Mouse (Mus musculus): ENCODE data around the gene Cxcl1. TPM values are rescaled to one million over a fixed set of nuclear protein-coding genes. Genes with fewer than 3 reads are reported as not detected.

The Cxcl1 gene
- polyA plus RNA-seq, 1 experiment from 2014 or later = 0.76 TPM

DNA sequence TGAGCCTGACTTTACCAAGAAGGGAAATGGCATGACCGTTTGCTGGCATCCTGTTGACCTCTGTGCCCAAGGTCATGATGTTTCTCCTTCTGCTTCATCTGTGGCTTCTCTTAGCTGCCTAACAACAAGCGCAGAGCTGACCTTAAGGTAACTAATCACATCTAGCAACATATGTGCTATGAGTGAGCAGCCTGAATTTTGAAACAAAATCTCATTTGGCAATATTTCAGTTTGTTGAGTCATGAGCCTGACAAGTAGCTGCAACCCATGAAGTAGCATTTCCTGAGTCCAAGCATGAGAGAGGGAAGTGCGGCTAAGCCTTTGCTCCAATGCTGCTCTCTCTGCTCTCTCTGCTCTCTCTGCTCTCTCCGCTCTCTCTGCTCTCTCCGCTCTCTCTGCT, 9.4 kb upstream of the Cxcl1 start:
- no peak overlapping the region for H3K27ac ChIP-seq (ENCODE audit: low read length)
- H3K36me3 ChIP-seq (ENCODE audit: control insufficient read depth, insufficient read depth, low read length) = no peaks in the 10 kb centered on the region
- no peak overlapping the region for H3K9ac ChIP-seq (ENCODE audit: low read depth, low read length)
- no peaks in the 10 kb centered on the region for H3K27me3 ChIP-seq (replicated peaks; ENCODE audit: control insufficient read depth, insufficient read depth, low read length)
- H3K4me3 ChIP-seq (ENCODE audit: low read length) = no peak overlapping the region
- 0 out of 2 replicates have a peak, but pooled peaks cover under 1% of the 10 kb centered on the region for H3K4me1 ChIP-seq (ENCODE audit: control insufficient read depth, insufficient read depth, low read length)
- WGBS = 85% methylated on average over 5 of the region's 5 CpGs
- no peaks in the 10 kb centered on the region for H3K9me3 ChIP-seq (ENCODE audit: control insufficient read depth, low read length)
- no peak for ATAC-seq
- no peak overlapping the region for H3K4me2 ChIP-seq (ENCODE audit: low read depth, low read length)

- H3K27ac ChIP-seq (ENCODE audit: low read length) = no peak overlapping the region
- H3K36me3 ChIP-seq (ENCODE audit: control insufficient read depth, insufficient read depth, low read length) = no peaks in the 10 kb centered on the region
- ATAC-seq = no peak
- H3K9ac ChIP-seq (ENCODE audit: low read depth, low read length) = no peak overlapping the region
- H3K27me3 ChIP-seq (replicated peaks; ENCODE audit: control insufficient read depth, insufficient read depth, low read length) = no peaks in the 10 kb centered on the region
- H3K4me2 ChIP-seq (ENCODE audit: low read depth, low read length) = no peak overlapping the region
- no peaks in the 10 kb centered on the region for H3K4me1 ChIP-seq (ENCODE audit: control insufficient read depth, insufficient read depth, low read length)
- H3K9me3 ChIP-seq (ENCODE audit: control insufficient read depth, low read length) = no peaks in the 10 kb centered on the region
- 89% methylated on average over 5 of the region's 5 CpGs for WGBS
- H3K4me3 ChIP-seq (ENCODE audit: low read length) = no peak overlapping the region
Measured at GRCm38 (mm10) chr5:90882146-90882545, 8.9 kb upstream of the Cxcl1 start.

DNA sequence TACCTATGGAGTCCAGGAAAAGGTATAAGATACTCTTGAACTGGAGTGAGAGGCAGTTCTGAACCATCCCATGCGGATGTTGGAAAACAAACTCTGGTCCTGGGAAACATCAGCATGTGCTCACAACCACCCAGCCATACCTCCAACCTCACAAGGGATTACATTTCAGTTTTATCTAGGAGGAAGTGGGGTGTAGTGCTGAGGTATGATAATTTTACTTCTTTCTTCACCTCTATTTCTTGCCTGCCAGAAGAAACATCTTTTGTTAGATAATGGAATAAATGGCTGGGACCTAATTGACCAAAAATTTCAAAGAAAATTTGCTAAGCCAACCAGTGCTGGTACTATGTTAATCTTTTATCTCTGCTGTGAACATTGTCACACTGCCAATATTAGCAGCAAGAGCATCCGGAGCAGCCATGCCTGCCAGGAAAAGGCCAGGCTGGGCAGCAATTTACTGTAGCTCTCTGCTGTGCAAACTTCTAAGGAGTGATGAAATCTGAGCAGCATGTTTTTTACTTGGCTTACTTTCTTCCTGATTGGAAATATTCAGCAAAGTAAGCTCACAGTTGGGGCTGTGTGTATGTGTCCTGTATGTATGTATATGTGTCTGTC, 6.3 kb upstream of the Cxcl1 start:
- Histone ChIP-seq H3K9ac (ENCODE audit: low read depth, low read length) (no peak overlapping the region), H3K27ac (ENCODE audit: low read length) (no peak overlapping the region), H3K4me1 (ENCODE audit: control insufficient read depth, insufficient read depth, low read length) (no peaks in the 10 kb centered on the region), H3K4me2 (ENCODE audit: low read depth, low read length) (no peak overlapping the region), H3K36me3 (ENCODE audit: control insufficient read depth, insufficient read depth, low read length) (no peaks in the 10 kb centered on the region), H3K9me3 (ENCODE audit: control insufficient read depth, low read length) (no peaks in the 10 kb centered on the region), H3K4me3 (ENCODE audit: low read length) (no peak overlapping the region), H3K27me3 (replicated peaks; ENCODE audit: control insufficient read depth, insufficient read depth, low read length) (no peaks in the 10 kb centered on the region)
- ATAC-seq = no peak
- WGBS = 59% methylated on average over 2 of the region's 2 CpGs

DNA sequence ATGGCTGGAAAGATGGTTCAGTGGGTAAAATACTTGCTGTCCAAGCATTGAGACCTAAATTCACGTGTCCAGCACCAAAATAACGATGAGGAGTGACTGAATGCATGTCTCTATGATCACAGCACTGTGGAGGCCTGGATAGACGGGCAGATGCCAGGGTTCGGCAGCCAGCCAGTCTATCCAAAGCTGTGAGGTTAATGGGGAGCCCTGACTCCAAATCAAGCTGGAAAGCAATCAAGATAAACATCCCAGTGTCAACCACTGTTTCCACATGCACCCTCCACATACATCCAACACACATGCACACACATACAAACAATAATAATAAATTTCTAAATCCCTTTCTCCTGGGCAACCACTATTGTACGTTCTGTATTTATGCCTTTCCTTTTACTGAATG, 2.4 kb upstream of the Cxcl1 start:
- ATAC-seq = no peak
- Histone ChIP-seq H3K4me3 (ENCODE audit: low read length) (no peak overlapping the region), H3K9me3 (ENCODE audit: control insufficient read depth, low read length) (no peaks in the 10 kb centered on the region), H3K36me3 (ENCODE audit: control insufficient read depth, insufficient read depth, low read length) (no peaks in the 10 kb centered on the region), H3K27me3 (replicated peaks; ENCODE audit: control insufficient read depth, insufficient read depth, low read length) (no peaks in the 10 kb centered on the region), H3K9ac (ENCODE audit: low read depth, low read length) (no peak overlapping the region), H3K27ac (ENCODE audit: low read length) (no peak overlapping the region), H3K4me1 (ENCODE audit: control insufficient read depth, insufficient read depth, low read length) (0 out of 2 replicates have a peak, but pooled peaks cover 2% of the 10 kb centered on the region), H3K4me2 (ENCODE audit: low read depth, low read length) (no peak overlapping the region)
- WGBS = 78% methylated on average over 5 of the region's 5 CpGs

DNA sequence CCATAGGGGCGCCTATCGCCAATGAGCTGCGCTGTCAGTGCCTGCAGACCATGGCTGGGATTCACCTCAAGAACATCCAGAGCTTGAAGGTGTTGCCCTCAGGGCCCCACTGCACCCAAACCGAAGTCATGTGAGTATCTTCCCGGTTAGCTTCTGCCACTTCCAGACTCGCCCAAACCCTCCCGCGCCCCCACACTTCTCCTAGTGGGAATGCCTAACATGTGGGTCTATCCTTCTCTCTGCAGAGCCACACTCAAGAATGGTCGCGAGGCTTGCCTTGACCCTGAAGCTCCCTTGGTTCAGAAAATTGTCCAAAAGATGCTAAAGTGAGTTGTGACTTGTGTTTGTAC, 398 bp downstream of the Cxcl1 start:
- H3K4me3 ChIP-seq (ENCODE audit: low read length) = peak overlapping the region; percentile 55
- H3K36me3 ChIP-seq (ENCODE audit: control insufficient read depth, insufficient read depth, low read length) = no peaks in the 10 kb centered on the region
- 0 out of 2 replicates have a peak, but pooled peaks cover 2% of the 10 kb centered on the region for H3K4me1 ChIP-seq (ENCODE audit: control insufficient read depth, insufficient read depth, low read length)
- no peak; the same call in 1 of the 2 replicates for ATAC-seq
- 26% methylated on average over 10 of the region's 10 CpGs for WGBS
- H3K27me3 ChIP-seq (replicated peaks; ENCODE audit: control insufficient read depth, insufficient read depth, low read length) = no peaks in the 10 kb centered on the region
- H3K9me3 ChIP-seq (ENCODE audit: control insufficient read depth, low read length) = no peaks in the 10 kb centered on the region
- H3K9ac ChIP-seq (ENCODE audit: low read depth, low read length) = peak overlapping the region; percentile 75
- peak overlapping the region; percentile 92 for H3K4me2 ChIP-seq (ENCODE audit: low read depth, low read length)
- peak overlapping the region; percentile 45 for H3K27ac ChIP-seq (ENCODE audit: low read length)

GRCm38 (mm10) chr5:90894231-90894630, 3.2 kb downstream of the Cxcl1 start:
- no peaks in the 10 kb centered on the region for H3K36me3 ChIP-seq (ENCODE audit: control insufficient read depth, insufficient read depth, low read length)
- no peak overlapping the region for H3K9ac ChIP-seq (ENCODE audit: low read depth, low read length)
- H3K4me2 ChIP-seq (ENCODE audit: low read depth, low read length) = no peak overlapping the region
- no peak for ATAC-seq
- no peak overlapping the region for H3K27ac ChIP-seq (ENCODE audit: low read length)
- H3K9me3 ChIP-seq (ENCODE audit: control insufficient read depth, low read length) = no peaks in the 10 kb centered on the region
- WGBS = 63% methylated on average over 8 of the region's 8 CpGs
- 0 out of 2 replicates have a peak, but pooled peaks cover 2% of the 10 kb centered on the region for H3K4me1 ChIP-seq (ENCODE audit: control insufficient read depth, insufficient read depth, low read length)
- no peak overlapping the region for H3K4me3 ChIP-seq (ENCODE audit: low read length)
- no peaks in the 10 kb centered on the region for H3K27me3 ChIP-seq (replicated peaks; ENCODE audit: control insufficient read depth, insufficient read depth, low read length)

- Histone ChIP-seq H3K4me1 (ENCODE audit: control insufficient read depth, insufficient read depth, low read length) (peaks cover 7% of the 10 kb centered on the region; the same call in 1 of the 2 replicates), H3K9ac (ENCODE audit: low read depth, low read length) (no peak overlapping the region), H3K27me3 (replicated peaks; ENCODE audit: control insufficient read depth, insufficient read depth, low read length) (no peaks in the 10 kb centered on the region), H3K4me3 (ENCODE audit: low read length) (no peak overlapping the region), H3K36me3 (ENCODE audit: control insufficient read depth, insufficient read depth, low read length) (no peaks in the 10 kb centered on the region), H3K27ac (ENCODE audit: low read length) (no peak overlapping the region), H3K9me3 (ENCODE audit: control insufficient read depth, low read length) (no peaks in the 10 kb centered on the region), H3K4me2 (ENCODE audit: low read depth, low read length) (no peak overlapping the region)
- 80% methylated on average over 3 of the region's 3 CpGs for WGBS
- ATAC-seq = no peak
Measured at GRCm38 (mm10) chr5:90897429-90897828, 6.4 kb downstream of the Cxcl1 start.

DNA sequence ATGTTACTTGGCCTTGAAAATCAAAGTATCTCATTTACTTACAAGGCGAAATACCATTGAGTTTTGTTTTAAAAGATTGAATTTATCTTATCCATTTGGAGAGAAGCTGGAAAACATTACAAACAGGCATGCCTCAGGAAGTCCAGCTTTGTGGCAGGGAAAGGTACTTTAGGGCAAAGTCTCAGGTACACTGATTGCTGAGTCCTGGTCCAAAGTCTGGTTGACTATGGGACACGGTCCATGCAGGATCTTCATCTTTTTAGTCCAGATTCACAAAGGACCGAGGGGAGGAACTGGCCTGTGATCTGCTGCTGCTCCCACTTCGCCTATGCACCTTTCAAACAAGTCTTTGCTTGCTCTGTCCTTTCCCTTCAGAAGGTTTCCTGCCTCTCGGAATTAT, 8.3 kb downstream of the Cxcl1 start:
- 79% methylated on average over 5 of the region's 5 CpGs for WGBS
- Histone ChIP-seq H3K9ac (ENCODE audit: low read depth, low read length) (no peak overlapping the region), H3K4me3 (ENCODE audit: low read length) (no peak overlapping the region), H3K9me3 (ENCODE audit: control insufficient read depth, low read length) (no peaks in the 10 kb centered on the region), H3K36me3 (ENCODE audit: control insufficient read depth, insufficient read depth, low read length) (no peaks in the 10 kb centered on the region), H3K4me1 (ENCODE audit: control insufficient read depth, insufficient read depth, low read length) (peaks cover 13% of the 10 kb centered on the region), H3K27ac (ENCODE audit: low read length) (no peak overlapping the region), H3K27me3 (replicated peaks; ENCODE audit: control insufficient read depth, insufficient read depth, low read length) (peaks cover 3% of the 10 kb centered on the region; the same call in 1 of the 2 replicates), H3K4me2 (ENCODE audit: low read depth, low read length) (no peak overlapping the region)
- ATAC-seq = no peak

DNA sequence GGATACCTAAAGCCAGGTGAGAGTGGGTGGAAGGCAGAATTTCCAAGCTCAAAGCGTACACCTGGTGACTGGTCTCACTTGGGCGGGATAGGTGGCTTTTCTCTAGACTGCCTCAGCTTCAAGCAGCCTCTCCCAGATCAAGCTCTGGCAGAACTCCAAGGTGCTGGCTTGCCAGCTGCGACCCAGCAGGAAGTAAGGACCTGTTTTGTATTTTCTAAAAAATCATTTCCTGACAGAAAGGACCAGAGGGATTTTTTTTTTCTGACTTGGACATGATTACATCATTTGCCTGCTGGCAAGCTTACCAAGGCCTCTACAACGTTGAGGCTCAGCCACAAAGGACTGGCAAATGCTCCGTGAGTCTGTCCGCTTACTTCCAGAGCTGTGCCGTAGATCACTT, 9.1 kb downstream of the Cxcl1 start:
- no peak overlapping the region for H3K27ac ChIP-seq (ENCODE audit: low read length)
- ATAC-seq = no peak
- H3K27me3 ChIP-seq (replicated peaks; ENCODE audit: control insufficient read depth, insufficient read depth, low read length) = peaks cover 3% of the 10 kb centered on the region; the same call in 1 of the 2 replicates
- peaks cover 13% of the 10 kb centered on the region for H3K4me1 ChIP-seq (ENCODE audit: control insufficient read depth, insufficient read depth, low read length)
- no peaks in the 10 kb centered on the region for H3K36me3 ChIP-seq (ENCODE audit: control insufficient read depth, insufficient read depth, low read length)
- H3K4me3 ChIP-seq (ENCODE audit: low read length) = no peak overlapping the region
- 50% methylated on average over 7 of the region's 7 CpGs for WGBS
- no peak overlapping the region for H3K9ac ChIP-seq (ENCODE audit: low read depth, low read length)
- no peaks in the 10 kb centered on the region for H3K9me3 ChIP-seq (ENCODE audit: control insufficient read depth, low read length)
- no peak overlapping the region for H3K4me2 ChIP-seq (ENCODE audit: low read depth, low read length)

GRCm38 (mm10) chr5:90900688-90901087, 9.6 kb downstream of the Cxcl1 start:
- H3K9me3 ChIP-seq (ENCODE audit: control insufficient read depth, low read length) = no peaks in the 10 kb centered on the region
- 78% methylated on average over 7 of the region's 7 CpGs for WGBS
- no peak overlapping the region for H3K9ac ChIP-seq (ENCODE audit: low read depth, low read length)
- peaks cover 3% of the 10 kb centered on the region; the same call in 1 of the 2 replicates for H3K27me3 ChIP-seq (replicated peaks; ENCODE audit: control insufficient read depth, insufficient read depth, low read length)
- no peak for ATAC-seq
- no peak overlapping the region for H3K27ac ChIP-seq (ENCODE audit: low read length)
- peaks cover 13% of the 10 kb centered on the region for H3K4me1 ChIP-seq (ENCODE audit: control insufficient read depth, insufficient read depth, low read length)
- H3K4me2 ChIP-seq (ENCODE audit: low read depth, low read length) = no peak overlapping the region
- H3K4me3 ChIP-seq (ENCODE audit: low read length) = no peak overlapping the region
- no peaks in the 10 kb centered on the region for H3K36me3 ChIP-seq (ENCODE audit: control insufficient read depth, insufficient read depth, low read length)
